Mouse (Mus musculus): ENCODE data around the gene Syngr1. TPM values are rescaled to one million over a fixed set of nuclear protein-coding genes. Genes with fewer than 3 reads are reported as not detected.

The Syngr1 gene
- total RNA-seq, 1 experiment from 2014 or later = not detected

DNA sequence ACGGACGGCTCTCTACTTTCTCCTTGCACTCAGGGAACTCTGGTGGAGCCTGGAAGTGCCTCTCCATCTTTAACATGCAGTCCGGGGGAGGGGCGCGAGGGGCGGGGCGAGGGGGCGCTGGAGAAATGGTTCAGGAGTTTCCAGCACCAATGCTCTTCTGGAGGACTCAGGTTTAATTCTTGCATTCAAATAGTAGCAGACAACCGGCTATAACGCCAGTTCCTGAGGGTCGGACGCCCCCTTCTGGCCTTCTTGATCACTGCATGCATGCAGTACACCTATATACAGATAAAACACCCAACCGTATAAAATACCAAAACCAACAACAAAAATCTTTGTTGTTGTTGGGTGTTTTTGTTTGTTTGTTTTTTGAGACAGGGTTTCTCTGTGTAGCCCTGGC lies 25.7 kb upstream of the Syngr1 start:
- no peak for ATAC-seq (replicated peaks; ENCODE audit: insufficient number of reproducible peaks, low FRiP score, low TSS enrichment, poor library complexity, severe bottlenecking)

GRCm38 (mm10) chr15:80066538-80066937 lies 24.6 kb upstream of the Syngr1 start:
- ATAC-seq (replicated peaks; ENCODE audit: insufficient number of reproducible peaks, low FRiP score, low TSS enrichment, poor library complexity, severe bottlenecking) = no peak

DNA sequence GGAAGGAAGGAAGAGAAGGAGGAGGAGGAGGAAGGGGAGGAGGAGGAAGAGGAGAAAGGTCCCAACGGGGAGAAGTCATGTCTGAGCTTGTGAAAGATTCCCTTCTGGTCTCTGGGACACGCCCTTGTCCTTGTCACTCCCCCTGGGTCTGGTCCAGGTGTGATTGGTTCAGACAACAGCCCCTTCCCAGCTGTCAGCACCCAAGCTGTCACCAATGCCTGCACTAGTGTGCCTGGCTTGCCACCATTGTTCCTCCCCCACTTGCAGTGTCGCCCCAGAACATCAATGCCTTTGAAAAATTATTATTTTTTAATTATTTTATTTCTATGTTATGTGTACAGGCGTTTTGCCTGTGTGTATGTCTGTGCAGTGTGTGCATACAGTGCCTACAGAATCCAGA lies 22.0 kb upstream of the Syngr1 start:
- ATAC-seq (replicated peaks; ENCODE audit: insufficient number of reproducible peaks, low FRiP score, low TSS enrichment, poor library complexity, severe bottlenecking) = no peak

DNA sequence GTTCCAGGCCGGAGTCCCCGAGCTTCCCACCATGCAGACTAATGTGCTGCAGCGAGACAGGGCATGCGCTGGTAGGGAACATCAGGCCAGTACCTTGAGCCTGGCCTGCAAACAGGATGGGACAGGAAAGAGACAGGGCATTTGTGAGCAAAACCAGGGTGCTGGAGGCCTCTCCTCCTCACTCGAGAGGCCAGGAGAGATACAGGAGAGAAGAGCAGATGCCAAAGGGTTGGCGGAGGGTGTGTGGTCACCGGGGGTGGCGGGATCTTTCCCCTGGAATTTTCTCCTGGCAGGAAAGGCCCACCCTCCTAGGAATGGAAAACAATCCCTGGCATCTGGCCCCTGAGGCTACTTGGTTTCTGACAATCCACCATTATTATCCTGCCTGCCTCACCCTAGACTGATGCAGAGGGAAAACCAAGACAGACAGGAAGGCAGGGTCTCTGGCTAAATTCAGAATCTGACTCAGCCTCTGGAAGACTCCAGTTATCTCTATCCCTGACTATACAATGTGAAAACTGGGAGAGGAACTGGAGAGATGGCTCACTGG lies 21.0 kb upstream of the Syngr1 start:
- no peak for ATAC-seq (replicated peaks; ENCODE audit: insufficient number of reproducible peaks, low FRiP score, low TSS enrichment, poor library complexity, severe bottlenecking)

GRCm38 (mm10) chr15:80071951-80072437 lies 19.1 kb upstream of the Syngr1 start:
- peak; percentile 22; the same call in 1 of the 2 replicates for ATAC-seq (replicated peaks; ENCODE audit: insufficient number of reproducible peaks, low FRiP score, low TSS enrichment, poor library complexity, severe bottlenecking)

GRCm38 (mm10) chr15:80072579-80073255 lies 18.4 kb upstream of the Syngr1 start:
- no peak for ATAC-seq (replicated peaks; ENCODE audit: insufficient number of reproducible peaks, low FRiP score, low TSS enrichment, poor library complexity, severe bottlenecking)

DNA sequence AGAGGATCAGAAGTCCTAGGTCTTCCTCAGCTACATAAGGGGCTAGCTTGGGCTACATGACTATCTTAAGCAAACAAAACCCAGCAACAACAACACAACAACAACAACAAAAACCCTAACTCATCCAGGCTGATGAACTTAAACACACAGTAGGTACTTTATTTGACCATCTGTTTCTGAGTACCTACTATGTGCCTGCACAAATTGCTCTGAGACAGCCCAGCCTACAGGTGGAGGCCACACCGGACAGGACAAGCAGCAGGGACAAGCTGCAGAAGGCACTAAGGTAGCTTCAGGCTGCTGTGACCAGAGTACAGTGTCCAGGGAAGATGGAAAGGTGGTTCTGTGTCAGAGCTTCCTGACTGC lies 17.9 kb upstream of the Syngr1 start:
- no peak for ATAC-seq (replicated peaks; ENCODE audit: insufficient number of reproducible peaks, low FRiP score, low TSS enrichment, poor library complexity, severe bottlenecking)

- ATAC-seq (replicated peaks; ENCODE audit: insufficient number of reproducible peaks, low FRiP score, low TSS enrichment, poor library complexity, severe bottlenecking) = peak; percentile 59
Observed at GRCm38 (mm10) chr15:80074663-80075373, 16.3 kb upstream of the Syngr1 start.

GRCm38 (mm10) chr15:80075374-80075694 lies 15.8 kb upstream of the Syngr1 start:
- no peak for ATAC-seq (replicated peaks; ENCODE audit: insufficient number of reproducible peaks, low FRiP score, low TSS enrichment, poor library complexity, severe bottlenecking)

GRCm38 (mm10) chr15:80075733-80076337 lies 15.3 kb upstream of the Syngr1 start:
- no peak for ATAC-seq (replicated peaks; ENCODE audit: insufficient number of reproducible peaks, low FRiP score, low TSS enrichment, poor library complexity, severe bottlenecking)

GRCm38 (mm10) chr15:80076338-80077136 lies 14.6 kb upstream of the Syngr1 start:
- ATAC-seq (replicated peaks; ENCODE audit: insufficient number of reproducible peaks, low FRiP score, low TSS enrichment, poor library complexity, severe bottlenecking) = peak; percentile 63

DNA sequence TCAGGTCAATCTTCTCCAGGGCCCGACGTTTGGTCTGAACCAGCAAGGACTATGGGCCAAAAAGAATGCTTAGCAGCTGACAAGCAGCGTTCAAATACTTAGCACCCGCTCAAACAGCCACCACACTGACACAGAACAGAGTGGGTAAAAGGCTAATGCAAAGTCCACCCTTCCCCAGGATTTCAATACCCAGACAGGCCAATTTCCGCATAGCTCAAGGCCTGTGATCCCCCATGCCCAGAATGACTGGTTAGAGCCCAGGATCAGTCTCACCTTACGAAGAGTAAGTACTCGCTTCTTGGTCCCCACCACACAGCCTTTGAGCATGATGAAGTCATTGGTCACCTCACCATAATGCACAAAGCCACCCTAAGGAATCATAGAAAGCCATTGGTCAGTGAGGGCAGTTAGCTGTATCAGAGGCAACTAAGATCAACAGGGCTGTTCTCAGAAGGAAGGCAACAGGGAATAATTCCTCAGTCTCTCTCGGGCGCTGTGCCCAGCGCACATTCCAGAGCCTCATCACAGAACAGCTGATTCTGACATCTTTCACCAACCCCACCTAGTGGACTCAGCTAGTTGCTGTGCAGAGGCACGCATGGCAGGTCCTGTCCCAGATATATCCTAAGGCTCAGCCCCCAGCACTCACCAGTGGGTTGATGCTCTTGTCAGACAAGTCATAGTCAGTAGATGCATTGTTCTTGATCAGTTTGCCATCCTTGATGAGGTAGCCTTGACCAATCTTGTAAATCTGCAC lies 12.9 kb upstream of the Syngr1 start:
- no peak for ATAC-seq (replicated peaks; ENCODE audit: insufficient number of reproducible peaks, low FRiP score, low TSS enrichment, poor library complexity, severe bottlenecking)

DNA sequence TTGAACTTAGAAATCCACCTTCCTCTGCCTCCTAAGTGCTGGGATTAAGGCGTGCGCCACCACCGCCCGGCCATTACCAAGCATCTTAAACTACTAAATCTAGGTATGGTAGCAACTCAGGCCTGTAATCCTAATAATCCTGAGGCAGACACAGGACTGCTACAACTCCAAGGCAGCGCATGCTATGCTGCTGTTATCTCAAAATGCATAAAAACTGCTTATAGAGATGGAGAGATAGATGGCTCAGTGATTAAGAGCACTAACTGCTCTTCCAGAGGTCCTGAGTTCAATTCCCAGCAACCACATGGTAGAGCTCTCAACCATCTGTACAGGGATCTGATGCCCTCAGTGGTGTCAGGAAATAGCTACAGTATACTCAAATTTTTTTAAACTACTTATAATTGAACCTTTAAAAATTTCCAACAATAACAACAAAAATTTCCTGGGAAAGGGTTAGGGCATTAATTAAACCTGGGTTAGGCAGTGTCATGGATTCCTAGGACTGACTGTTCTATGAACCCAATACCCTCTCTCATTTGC lies 11.9 kb upstream of the Syngr1 start:
- ATAC-seq (replicated peaks; ENCODE audit: insufficient number of reproducible peaks, low FRiP score, low TSS enrichment, poor library complexity, severe bottlenecking) = no peak

GRCm38 (mm10) chr15:80079954-80080353 lies 11.2 kb upstream of the Syngr1 start:
- ATAC-seq (replicated peaks; ENCODE audit: insufficient number of reproducible peaks, low FRiP score, low TSS enrichment, poor library complexity, severe bottlenecking) = no peak

DNA sequence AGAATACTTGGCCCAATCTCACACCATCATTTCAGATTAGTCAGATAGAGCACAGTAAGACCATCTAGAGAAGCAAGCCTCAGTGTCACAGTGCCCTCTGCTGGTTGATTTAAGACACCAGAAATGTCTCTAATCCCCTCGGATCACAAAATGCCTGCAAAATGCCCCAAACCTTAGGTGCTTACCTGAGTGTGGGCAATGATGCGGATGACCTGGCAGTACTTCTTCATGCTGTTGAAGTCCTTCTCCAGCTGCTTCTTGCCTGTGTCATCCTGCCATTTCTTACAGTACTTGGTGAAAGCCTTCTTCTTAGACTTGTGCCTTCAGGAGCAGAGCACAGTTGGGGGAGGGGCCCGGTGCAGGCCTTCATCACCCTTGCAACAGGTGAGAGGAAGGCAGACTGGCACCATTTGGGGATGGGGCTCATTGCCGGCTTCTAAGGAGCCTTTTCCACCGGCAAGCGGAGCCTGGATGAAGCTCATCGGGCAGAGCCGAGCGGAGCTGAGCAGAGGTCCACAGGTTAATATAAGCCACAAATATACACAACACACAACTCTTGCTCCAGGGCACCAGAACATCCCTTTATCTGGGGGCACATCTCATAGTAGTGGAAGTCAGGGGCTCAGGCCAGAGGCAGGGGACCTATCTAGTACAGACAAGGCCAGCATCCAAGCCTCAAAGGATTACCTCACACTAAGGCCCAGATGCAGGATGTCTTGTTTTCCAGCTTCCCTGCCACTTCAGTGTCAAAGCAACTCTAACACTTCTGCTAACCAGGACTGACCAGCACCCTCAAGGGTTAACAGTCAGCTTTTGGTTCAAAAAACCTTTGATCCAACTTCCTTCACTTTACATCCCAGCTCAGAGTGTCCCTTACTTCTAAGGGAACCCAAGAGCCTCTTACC lies 10.2 kb upstream of the Syngr1 start:
- no peak for ATAC-seq (replicated peaks; ENCODE audit: insufficient number of reproducible peaks, low FRiP score, low TSS enrichment, poor library complexity, severe bottlenecking)

DNA sequence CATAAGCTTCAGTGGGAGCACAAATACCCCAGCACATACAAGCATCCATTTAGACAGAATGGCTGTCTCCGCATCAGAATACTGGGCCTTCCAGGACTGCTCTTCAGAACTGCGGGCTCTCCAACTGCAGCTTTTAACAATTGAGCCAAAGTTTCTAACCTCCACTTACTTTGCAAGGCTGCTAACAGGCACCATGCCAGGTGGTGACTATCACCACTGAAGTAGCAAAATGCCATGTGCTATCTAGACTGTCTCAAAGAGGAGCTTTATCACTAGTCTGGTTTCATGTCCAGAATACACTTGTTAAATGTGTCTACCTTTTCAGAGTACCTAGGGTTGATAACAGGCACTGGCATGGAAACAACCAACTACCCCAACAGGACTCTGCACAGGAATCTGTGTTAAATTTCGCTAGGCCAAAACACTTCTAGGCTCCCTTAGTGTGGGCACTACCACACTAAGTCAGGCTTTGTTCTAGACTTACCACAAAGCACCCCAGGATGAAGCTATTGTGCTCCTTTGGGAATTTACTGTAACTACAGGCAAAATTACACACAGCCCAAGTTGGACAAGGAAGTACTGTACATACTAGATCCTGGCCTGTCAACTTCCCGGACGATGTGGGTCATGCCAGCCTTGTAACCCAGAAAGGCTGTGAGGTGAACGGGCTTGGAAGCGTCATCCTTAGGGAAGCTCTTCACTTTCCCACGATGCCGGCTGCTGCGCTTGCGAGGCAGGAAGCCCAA lies 9.2 kb upstream of the Syngr1 start:
- no peak for ATAC-seq (replicated peaks; ENCODE audit: insufficient number of reproducible peaks, low FRiP score, low TSS enrichment, poor library complexity, severe bottlenecking)

Data from monocyte, adult 5-6 weeks (primary cell).